ENCODE assay signal across 33 mouse cellular contexts in genomic region chr10:127318009-127318408, GRCm38 (mm10). TPM values are rescaled to one million over a fixed set of nuclear protein-coding genes. Genes with fewer than 3 reads are reported as not detected.
A peak's percentile ranks its signal among the peaks of the same experiment; 100 is the strongest.
DNase-seq lines count a peak whose midpoint lies in the region; ATAC-seq lines count a peak whose summit lies in the region.
"Had no signal": no experiment of that assay in that cellular context is flagged by ENCODE, and none has a peak within 500 bp of the region (broad histone marks: within the 10 kb centered on the region; RNA-seq: fewer than 3 reads in every experiment).

No protein-coding gene starts in this region.

- no peak overlapping the region for H3K9ac ChIP-seq in midbrain, embryonic 11.5 days (ENCODE audit: low read length)
- H3K9ac ChIP-seq in midbrain, embryonic 15.5 days: no peak overlapping the region
- H3K9ac ChIP-seq in liver, embryonic 16.5 days (ENCODE audit: low read depth, low read length): no peak overlapping the region
- H3K9ac ChIP-seq: forebrain, embryonic 12.5 days; forebrain, postnatal 0 days; intestine, embryonic 15.5 days; limb, embryonic 15.5 days; lung, embryonic 15.5 days; neural tube, embryonic 12.5 days had no signal

- no peak overlapping the region for H3K4me2 ChIP-seq in midbrain, embryonic 11.5 days
- H3K4me2 ChIP-seq in midbrain, embryonic 15.5 days: no peak overlapping the region
- no peak overlapping the region for H3K4me2 ChIP-seq in liver, embryonic 16.5 days (ENCODE audit: low read depth, low read length)
- H3K4me2 ChIP-seq: forebrain, embryonic 12.5 days; intestine, embryonic 15.5 days; limb, embryonic 15.5 days; lung, embryonic 15.5 days; neural tube, embryonic 12.5 days had no signal

- no peak overlapping the region for H3K27ac ChIP-seq in midbrain, embryonic 11.5 days (ENCODE audit: low read depth, low read length)
- no peak overlapping the region for H3K27ac ChIP-seq in midbrain, embryonic 15.5 days
- 0 out of 2 replicates have a peak overlapping the region, but pooled peaks have one; percentile 1 for H3K27ac ChIP-seq in liver, embryonic 16.5 days (ENCODE audit: low read length)
- H3K27ac ChIP-seq in embryonic facial prominence, embryonic 10.5 days (replicated peaks): no peak overlapping the region
- H3K27ac ChIP-seq: forebrain, embryonic 12.5 days; intestine, embryonic 15.5 days; limb, embryonic 10.5 days; limb, embryonic 15.5 days; lung, embryonic 15.5 days; midbrain, embryonic 10.5 days; neural tube, embryonic 12.5 days had no signal

- ATAC-seq in midbrain, embryonic 11.5 days (ENCODE audit: low FRiP score): no peak
- ATAC-seq in midbrain, embryonic 15.5 days (replicated peaks): no peak
- peak; percentile 30; the same call in 1 of the 2 replicates for ATAC-seq in erythroblast, adult 5-6 weeks (replicated peaks; ENCODE audit: low FRiP score, poor library complexity, severe bottlenecking)
- ATAC-seq in liver, embryonic 16.5 days (ENCODE audit: low read depth): no peak
- ATAC-seq: forebrain, postnatal 0 days; hindbrain, embryonic 16.5 days; intestine, embryonic 15.5 days had no signal

- no peaks in the 10 kb centered on the region for H3K27me3 ChIP-seq in midbrain, embryonic 11.5 days (ENCODE audit: control insufficient read depth, insufficient read depth, low read length)
- H3K27me3 ChIP-seq in midbrain, embryonic 15.5 days (replicated peaks): 0 out of 2 replicates have a peak, but pooled peaks cover 11% of the 10 kb centered on the region
- no peaks in the 10 kb centered on the region for H3K27me3 ChIP-seq in liver, embryonic 16.5 days (ENCODE audit: control insufficient read depth, insufficient read depth, low read depth, low read length)
- H3K27me3 ChIP-seq in embryonic facial prominence, embryonic 10.5 days (replicated peaks; ENCODE audit: low read depth, poor library complexity, severe bottlenecking): peaks cover 20% of the 10 kb centered on the region
- H3K27me3 ChIP-seq: intestine, embryonic 15.5 days; limb, embryonic 15.5 days; neural tube, embryonic 12.5 days had no signal

- no peaks in the 10 kb centered on the region for H3K36me3 ChIP-seq in midbrain, embryonic 11.5 days (ENCODE audit: control insufficient read depth, insufficient read depth, low read length)
- no peaks in the 10 kb centered on the region for H3K36me3 ChIP-seq in midbrain, embryonic 15.5 days (replicated peaks)
- no peaks in the 10 kb centered on the region for H3K36me3 ChIP-seq in liver, embryonic 16.5 days (ENCODE audit: control insufficient read depth, insufficient read depth)
- H3K36me3 ChIP-seq in embryonic facial prominence, embryonic 10.5 days (replicated peaks): no peaks in the 10 kb centered on the region
- H3K36me3 ChIP-seq: forebrain, embryonic 12.5 days; intestine, embryonic 15.5 days; limb, embryonic 10.5 days; limb, embryonic 15.5 days; lung, embryonic 15.5 days; midbrain, embryonic 10.5 days; neural tube, embryonic 12.5 days had no signal

- H3K9me3 ChIP-seq in midbrain, embryonic 11.5 days (ENCODE audit: control insufficient read depth, low read length): no peaks in the 10 kb centered on the region
- no peaks in the 10 kb centered on the region for H3K9me3 ChIP-seq in midbrain, embryonic 15.5 days
- H3K9me3 ChIP-seq in liver, embryonic 16.5 days (replicated peaks; ENCODE audit: control insufficient read depth, low read length): no peaks in the 10 kb centered on the region
- H3K9me3 ChIP-seq in embryonic facial prominence, embryonic 10.5 days: no peaks in the 10 kb centered on the region
- H3K9me3 ChIP-seq: forebrain, embryonic 12.5 days; intestine, embryonic 15.5 days; limb, embryonic 10.5 days; limb, embryonic 15.5 days; lung, embryonic 15.5 days; midbrain, embryonic 10.5 days; neural tube, embryonic 12.5 days had no signal

- no peaks in the 10 kb centered on the region for H3K4me1 ChIP-seq in midbrain, embryonic 11.5 days (ENCODE audit: control insufficient read depth, insufficient read depth, low read length)
- no peaks in the 10 kb centered on the region for H3K4me1 ChIP-seq in midbrain, embryonic 15.5 days
- peaks cover 10% of the 10 kb centered on the region for H3K4me1 ChIP-seq in liver, embryonic 16.5 days (ENCODE audit: control insufficient read depth, low read depth, low read length)
- H3K4me1 ChIP-seq in embryonic facial prominence, embryonic 10.5 days: no peaks in the 10 kb centered on the region; the same call in 1 of the 2 replicates
- H3K4me1 ChIP-seq: forebrain, embryonic 12.5 days; limb, embryonic 15.5 days; midbrain, embryonic 10.5 days; neural tube, embryonic 12.5 days had no signal

- peak; percentile 64 for DNase-seq in midbrain, embryonic 11.5 days (ENCODE audit: low spot score, missing footprints)
- no peak for DNase-seq in embryonic facial prominence, embryonic 10.5 days (ENCODE audit: low spot score)
- no peak for DNase-seq in lung, adult 18-20 months
- no peak for DNase-seq in adipocyte (ENCODE audit: low spot score)
- DNase-seq: adrenal gland, postnatal 10 days; B cell, adult 2 months; cerebellum, adult 11-12 months; cerebellum, adult 9-11 months; forebrain, postnatal 0 days; gastrocnemius, postnatal 10 days; heart, postnatal 14 days; kidney, adult 2 months; kidney, postnatal 4 days; lung, postnatal 36 days; right cerebral cortex, adult 18-20 months; thymus, adult 2 months; thymus, postnatal 36 days had no signal

- no peak overlapping the region for H3K4me3 ChIP-seq in midbrain, embryonic 11.5 days (ENCODE audit: low read depth, low read length)
- no peak overlapping the region for H3K4me3 ChIP-seq in midbrain, embryonic 15.5 days
- H3K4me3 ChIP-seq in liver, embryonic 16.5 days (ENCODE audit: low read depth, low read length): no peak overlapping the region
- H3K4me3 ChIP-seq in embryonic facial prominence, embryonic 10.5 days: no peak overlapping the region
- H3K4me3 ChIP-seq: forebrain, embryonic 12.5 days; intestine, embryonic 15.5 days; limb, embryonic 10.5 days; limb, embryonic 15.5 days; lung, embryonic 15.5 days; midbrain, embryonic 10.5 days; myocyte; neural tube, embryonic 12.5 days had no signal

- 49% methylated on average over 4 of the region's 4 CpGs for WGBS in midbrain, embryonic 11.5 days
- 51% methylated on average over 4 of the region's 4 CpGs for WGBS in midbrain, embryonic 15.5 days
- 20% methylated on average over 4 of the region's 4 CpGs for WGBS in liver, embryonic 16.5 days (ENCODE audit: insufficient replicate concordance)
- WGBS in embryonic facial prominence, embryonic 10.5 days: 56% methylated on average over 4 of the region's 4 CpGs

RNA-seq across cellular contexts. Expression of gene Arhgap9, which starts 3.8 kb away (rescaled TPM):
- polyA plus RNA-seq in midbrain, embryonic 11.5 days (2014; fragmentation: Nextera tagmentation; extraction: Ambion mirVana): 1.1 and 1.4 TPM in 2 replicates
- polyA plus RNA-seq in midbrain, embryonic 15.5 days (2015; fragmentation: Nextera tagmentation; extraction: Ambion mirVana): 0.87 and 0.99 TPM in 2 replicates
- total RNA-seq in erythroblast, adult 5-6 weeks (2015; ENCODE audit: low replicate concordance): 19.9 and 21.1 TPM in 2 replicates
- 14.6 and 18.7 TPM in 2 replicates for total RNA-seq in erythroblast, adult 5-6 weeks (2017; ENCODE audit: low replicate concordance)
- 12.2 and 13.2 TPM in 2 replicates for polyA plus RNA-seq in liver, embryonic 16.5 days (2015; fragmentation: Nextera tagmentation; extraction: Ambion mirVana)
- polyA plus RNA-seq in embryonic facial prominence, embryonic 10.5 days (2016; fragmentation: Nextera tagmentation; extraction: Ambion mirVana): 2.0 and 2.1 TPM in 2 replicates

RNA-seq across cellular contexts. Expression of gene Mars, which starts 6.4 kb away (rescaled TPM):
- polyA plus RNA-seq in midbrain, embryonic 11.5 days (2014; fragmentation: Nextera tagmentation; extraction: Ambion mirVana): 185 and 187 TPM in 2 replicates
- 121 and 123 TPM in 2 replicates for polyA plus RNA-seq in midbrain, embryonic 15.5 days (2015; fragmentation: Nextera tagmentation; extraction: Ambion mirVana)
- 35.1 and 38.8 TPM in 2 replicates for total RNA-seq in erythroblast, adult 5-6 weeks (2015; ENCODE audit: low replicate concordance)
- total RNA-seq in erythroblast, adult 5-6 weeks (2017; ENCODE audit: low replicate concordance): 43.5 and 45.6 TPM in 2 replicates
- polyA plus RNA-seq in liver, embryonic 16.5 days (2015; fragmentation: Nextera tagmentation; extraction: Ambion mirVana): 100 and 109 TPM in 2 replicates
- 160 and 175 TPM in 2 replicates for polyA plus RNA-seq in embryonic facial prominence, embryonic 10.5 days (2016; fragmentation: Nextera tagmentation; extraction: Ambion mirVana)

RNA-seq across cellular contexts. Expression of gene Gli1, which starts 23.8 kb away (rescaled TPM):
- 3.1 and 4.1 TPM in 2 replicates for polyA plus RNA-seq in midbrain, embryonic 11.5 days (2014; fragmentation: Nextera tagmentation; extraction: Ambion mirVana)
- 1.1 and 1.5 TPM in 2 replicates for polyA plus RNA-seq in midbrain, embryonic 15.5 days (2015; fragmentation: Nextera tagmentation; extraction: Ambion mirVana)
- total RNA-seq in erythroblast, adult 5-6 weeks (2015; ENCODE audit: low replicate concordance): not detected in 2 replicates
- not detected in 2 replicates for total RNA-seq in erythroblast, adult 5-6 weeks (2017; ENCODE audit: low replicate concordance)
- polyA plus RNA-seq in liver, embryonic 16.5 days (2015; fragmentation: Nextera tagmentation; extraction: Ambion mirVana): 0.15 and 0.21 TPM in 2 replicates
- 11.4 and 13.0 TPM in 2 replicates for polyA plus RNA-seq in embryonic facial prominence, embryonic 10.5 days (2016; fragmentation: Nextera tagmentation; extraction: Ambion mirVana)

RNA-seq across cellular contexts. Expression of gene Mbd6, which starts 29.2 kb away (rescaled TPM):
- polyA plus RNA-seq in midbrain, embryonic 11.5 days (2014; fragmentation: Nextera tagmentation; extraction: Ambion mirVana): 12.3 and 16.3 TPM in 2 replicates
- 16.2 and 18.8 TPM in 2 replicates for polyA plus RNA-seq in midbrain, embryonic 15.5 days (2015; fragmentation: Nextera tagmentation; extraction: Ambion mirVana)
- 22.4 and 33.0 TPM in 2 replicates for total RNA-seq in erythroblast, adult 5-6 weeks (2015; ENCODE audit: low replicate concordance)
- total RNA-seq in erythroblast, adult 5-6 weeks (2017; ENCODE audit: low replicate concordance): 6.1 and 7.1 TPM in 2 replicates
- polyA plus RNA-seq in liver, embryonic 16.5 days (2015; fragmentation: Nextera tagmentation; extraction: Ambion mirVana): 5.7 and 6.5 TPM in 2 replicates
- polyA plus RNA-seq in embryonic facial prominence, embryonic 10.5 days (2016; fragmentation: Nextera tagmentation; extraction: Ambion mirVana): 11.1 and 12.2 TPM in 2 replicates

RNA-seq across cellular contexts. Expression of gene Inhbe, which starts 36.2 kb away (rescaled TPM):
- polyA plus RNA-seq in midbrain, embryonic 11.5 days (2014; fragmentation: Nextera tagmentation; extraction: Ambion mirVana): not detected in 2 replicates
- 0.04 and 0.06 TPM in 2 replicates for polyA plus RNA-seq in midbrain, embryonic 15.5 days (2015; fragmentation: Nextera tagmentation; extraction: Ambion mirVana)
- total RNA-seq in erythroblast, adult 5-6 weeks (2015; ENCODE audit: low replicate concordance): not detected in 2 replicates
- total RNA-seq in erythroblast, adult 5-6 weeks (2017; ENCODE audit: low replicate concordance): not detected in 2 replicates
- polyA plus RNA-seq in liver, embryonic 16.5 days (2015; fragmentation: Nextera tagmentation; extraction: Ambion mirVana): 0.78 and 0.99 TPM in 2 replicates
- polyA plus RNA-seq in embryonic facial prominence, embryonic 10.5 days (2016; fragmentation: Nextera tagmentation; extraction: Ambion mirVana): 0.04 TPM in 1 of 2 replicates, not detected in the other
- total RNA-seq: forebrain, postnatal 0 days; gastrocnemius, postnatal 10 days; heart, postnatal 14 days; midbrain, postnatal 0 days had no signal
- polyA plus RNA-seq: embryonic facial prominence, embryonic 14.5 days; forebrain, embryonic 12.5 days; forebrain, postnatal 0 days; heart, embryonic 14.5 days; intestine, embryonic 15.5 days; kidney, adult 2 months; kidney, embryonic 16.5 days; lung, embryonic 15.5 days; midbrain, postnatal 0 days; neural tube, embryonic 12.5 days; thymus, adult 2 months had no signal
